Mouse (Mus musculus) cortical plate, adult 2 months (tissue): ENCODE measurements around the gene Arid1b. TPM values are rescaled to one million over a fixed set of nuclear protein-coding genes. Genes with fewer than 3 reads are reported as not detected.
A peak's percentile ranks its signal among the peaks of the same experiment; 100 is the strongest.

Experiments used
- H3K27ac ChIP-seq: fragments of 200-500 bp; 2 replicates; pipeline ENCODE4 v1.5.1; 2012; ENCODE audit warnings: low read length, control low read depth, inconsistent platforms; ENCODE audit not compliant: insufficient read depth
- H3K4me1 ChIP-seq: fragments of 200-500 bp; 2 replicates; pipeline ENCODE4 v1.6.1; 2011; ENCODE audit warnings: low read length; ENCODE audit not compliant: control insufficient read depth, insufficient read depth
- H3K4me3 ChIP-seq: fragments of 200-500 bp; 2 replicates; pipeline ENCODE4 v1.5.1; 2011; ENCODE audit warnings: mild to moderate bottlenecking, low read length, control low read depth; ENCODE audit not compliant: insufficient read depth
- CTCF ChIP-seq: fragments of 200-500 bp; IDR thresholded peaks from 2 replicates; pipeline ENCODE4 v1.5.1; 2011; ENCODE audit warnings: mild to moderate bottlenecking, control low read depth, low read length; ENCODE audit not compliant: insufficient read depth; ENCODE audit errors: extremely low read depth
- POLR2A ChIP-seq: fragments of 200-500 bp; IDR thresholded peaks from 2 replicates; pipeline ENCODE4 v1.6.1; 2011; ENCODE audit warnings: mild to moderate bottlenecking, low read length, control low read depth; ENCODE audit not compliant: insufficient read depth; ENCODE audit errors: extremely low read depth
- polyA plus RNA-seq: library from polyadenylated mRNA; depleted of rRNA; stranded (reverse); fragments of >200 nt; gene quantifications from 2 replicates; pipeline ENCODE4 v1.2.3, GENCODE M21; 2012

The Arid1b gene
- polyA plus RNA-seq, 1 experiment: 22.8 TPM

DNA sequence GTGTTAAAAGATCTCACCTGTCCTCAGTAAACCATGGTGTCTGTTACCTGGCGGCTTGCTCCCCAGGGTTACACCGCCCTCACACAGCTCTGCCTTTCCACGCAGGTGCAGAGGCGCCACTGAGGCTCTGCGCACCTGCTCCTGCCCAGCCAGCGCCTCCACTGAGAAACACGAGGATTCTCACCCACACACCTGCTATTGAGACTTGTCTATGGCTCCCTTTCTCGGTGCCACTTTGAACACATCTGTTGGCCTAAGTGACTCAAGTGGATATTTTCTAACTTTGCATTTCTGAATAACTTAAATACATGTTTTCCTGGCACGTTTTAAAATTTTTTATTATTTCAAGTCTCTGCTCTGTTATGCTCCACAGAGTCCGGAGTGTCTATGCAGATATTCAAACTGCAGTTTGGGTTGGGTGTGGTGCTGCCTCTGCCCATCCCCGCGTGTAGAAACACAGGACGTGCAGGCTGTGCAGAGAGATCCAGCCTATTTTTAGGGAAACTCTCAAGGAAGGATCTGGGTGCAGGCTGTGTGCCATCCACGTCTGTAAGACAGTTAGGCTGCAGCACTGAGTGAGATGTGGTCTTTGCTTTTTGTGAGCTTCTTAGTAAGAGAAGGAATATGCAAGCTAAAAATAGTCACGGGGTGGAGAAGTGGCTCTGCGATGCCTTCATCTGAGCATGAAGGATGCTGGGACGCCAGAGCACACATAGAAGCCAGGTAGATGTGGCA, 283.2 kb downstream of the Arid1b start:
- H3K27ac ChIP-seq: peak overlapping the region; percentile 36; the same call in 1 of the 2 replicates
- TF ChIP-seq POLR2A (no peak), CTCF (no peak)

DNA sequence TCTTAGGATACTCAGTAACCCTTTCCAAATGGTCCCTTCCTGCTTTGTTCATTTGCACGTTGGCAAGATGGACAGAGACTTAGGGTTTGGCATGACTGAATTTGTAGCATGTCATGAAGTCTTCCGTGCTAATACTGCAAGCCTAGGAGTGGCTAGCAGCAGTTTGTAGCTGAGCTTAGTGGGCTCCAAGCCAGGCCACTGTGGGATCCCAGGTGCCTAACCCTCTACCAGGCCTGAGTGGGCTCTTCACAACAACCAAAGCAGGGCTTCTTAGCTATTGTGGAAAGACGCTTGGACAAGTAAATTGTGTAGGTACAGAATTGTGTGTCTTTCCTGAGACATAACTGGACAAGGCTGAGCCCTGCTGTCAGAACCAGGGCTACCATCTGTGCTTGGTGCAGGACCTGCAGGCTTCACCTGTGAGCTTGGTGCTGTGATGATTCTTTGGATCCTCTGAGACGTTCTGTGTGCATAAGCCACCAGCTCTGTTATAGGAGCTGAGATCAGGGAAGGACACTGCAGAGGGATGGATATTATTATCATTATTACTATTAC, 286.4 kb downstream of the Arid1b start:
- peaks cover 9% of the 10 kb centered on the region for H3K4me1 ChIP-seq
- H3K27ac ChIP-seq: no peak overlapping the region
- no peak overlapping the region for H3K4me3 ChIP-seq
- TF ChIP-seq CTCF (no peak), POLR2A (no peak)

More for the DNA sequence above, 283.2 kb downstream of the Arid1b start:
- Histone ChIP-seq H3K4me3 (no peak overlapping the region), H3K4me1 (peaks cover 12% of the 10 kb centered on the region)

DNA sequence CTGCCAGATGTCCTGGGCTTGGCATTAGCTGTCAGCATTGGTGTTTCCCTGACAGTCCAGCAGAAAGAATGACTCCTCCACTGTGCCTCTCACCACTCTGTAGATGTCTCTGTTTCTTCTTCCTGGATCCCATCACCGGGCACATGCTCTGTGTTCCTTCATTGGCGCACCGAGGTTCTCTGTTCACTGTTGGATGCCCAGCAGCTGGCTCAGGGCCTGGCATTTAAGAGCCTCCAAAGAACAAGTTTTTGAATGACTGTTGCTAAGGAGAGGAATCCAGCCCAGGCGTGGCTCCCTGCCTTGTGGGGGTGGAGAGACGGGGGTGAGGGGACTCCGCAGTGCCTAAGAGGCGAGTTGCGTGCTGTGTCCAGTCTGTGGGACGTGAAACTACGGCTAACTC, 290.7 kb downstream of the Arid1b start:
- TF ChIP-seq POLR2A (no peak), CTCF (no peak)
- Histone ChIP-seq H3K27ac (no peak overlapping the region), H3K4me3 (no peak overlapping the region), H3K4me1 (peaks cover 21% of the 10 kb centered on the region)

DNA sequence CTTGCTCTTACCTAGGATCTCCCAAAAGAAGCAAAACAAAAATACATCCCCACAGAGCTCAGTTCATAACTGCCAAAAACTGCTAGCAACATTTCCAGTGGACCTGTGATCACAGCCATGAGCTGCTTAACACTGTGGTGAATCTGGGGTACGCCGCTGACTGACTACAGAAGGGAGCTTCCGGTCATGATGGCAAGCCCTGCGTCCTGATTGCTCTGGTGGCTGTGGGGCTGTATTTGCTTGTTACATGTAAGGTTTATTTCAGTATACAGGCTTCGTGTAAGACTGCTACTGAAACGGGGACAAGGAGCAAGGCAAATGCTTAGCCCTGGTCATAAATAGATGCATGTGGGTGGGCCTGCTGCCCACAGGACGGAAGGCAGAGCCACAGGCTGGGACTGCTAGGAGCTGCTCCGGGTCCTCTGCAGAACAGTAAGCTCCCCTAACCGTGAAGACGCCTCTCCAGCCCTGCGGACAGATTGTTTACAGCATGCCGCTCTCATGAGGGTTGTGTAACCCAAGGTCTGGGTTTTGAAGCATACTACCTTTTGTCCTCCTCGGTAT, 291.8 kb downstream of the Arid1b start:
- Histone ChIP-seq H3K4me1 (peaks cover 21% of the 10 kb centered on the region), H3K27ac (peak overlapping the region; percentile 86), H3K4me3 (no peak overlapping the region)
- TF ChIP-seq CTCF: no peak
- TF ChIP-seq POLR2A: 0 out of 2 replicates have a peak, but pooled peaks have one; percentile 5

DNA sequence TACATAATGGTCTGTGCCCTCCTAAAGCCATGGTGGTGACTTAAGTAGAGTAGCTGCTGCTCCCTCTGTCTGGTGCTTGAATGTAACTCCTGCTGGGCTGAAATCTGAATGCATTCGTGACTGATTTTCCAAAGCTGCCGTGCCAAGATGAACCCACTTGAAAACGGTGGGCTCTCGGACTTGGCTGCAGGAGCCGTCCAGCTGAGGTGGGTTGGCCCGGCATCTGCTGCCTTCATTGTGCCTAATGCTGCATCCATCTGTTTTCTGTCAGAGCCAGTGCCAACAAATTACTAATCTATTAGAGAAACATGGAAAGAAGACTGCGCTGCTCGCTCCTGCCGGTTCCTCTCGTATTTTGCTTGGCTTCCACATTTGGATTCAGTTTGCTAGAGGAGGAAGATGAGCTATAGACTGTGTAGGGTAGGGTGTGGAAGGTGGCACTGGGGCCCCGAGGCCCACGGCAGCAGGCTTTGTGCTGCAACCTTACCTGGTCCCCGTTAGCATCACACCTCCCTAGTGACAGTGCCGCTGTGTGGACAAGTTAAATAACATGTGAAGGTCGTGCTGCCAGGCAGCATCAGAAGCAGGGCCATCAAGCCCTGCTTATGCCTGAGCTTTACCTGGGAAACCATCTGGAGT, 292.6 kb downstream of the Arid1b start:
- Histone ChIP-seq H3K4me3 (no peak overlapping the region), H3K27ac (peak overlapping the region; percentile 86), H3K4me1 (peaks cover 21% of the 10 kb centered on the region)
- TF ChIP-seq POLR2A (no peak), CTCF (no peak)

DNA sequence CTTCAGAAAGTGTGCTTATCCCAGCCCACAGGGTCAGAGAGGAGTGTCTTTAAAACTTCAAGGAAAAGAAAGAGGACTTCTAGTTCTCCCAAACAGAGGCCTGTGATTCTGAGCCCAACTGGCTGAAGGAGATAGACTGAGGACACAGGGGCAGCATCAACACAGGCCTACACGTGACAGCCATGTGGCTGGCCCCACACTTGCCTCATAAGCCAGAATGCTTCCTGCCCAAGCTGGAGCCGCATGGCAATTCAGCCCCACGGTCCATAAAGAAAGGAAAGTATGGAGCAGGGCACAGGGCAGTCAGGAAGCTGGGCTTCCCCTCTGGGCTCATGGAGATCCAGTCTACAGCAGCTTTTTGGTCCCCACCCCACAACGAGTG, 293.1 kb downstream of the Arid1b start:
- Histone ChIP-seq H3K4me3 (no peak overlapping the region), H3K27ac (peak overlapping the region; percentile 72), H3K4me1 (peaks cover 21% of the 10 kb centered on the region)
- TF ChIP-seq CTCF: no peak

DNA sequence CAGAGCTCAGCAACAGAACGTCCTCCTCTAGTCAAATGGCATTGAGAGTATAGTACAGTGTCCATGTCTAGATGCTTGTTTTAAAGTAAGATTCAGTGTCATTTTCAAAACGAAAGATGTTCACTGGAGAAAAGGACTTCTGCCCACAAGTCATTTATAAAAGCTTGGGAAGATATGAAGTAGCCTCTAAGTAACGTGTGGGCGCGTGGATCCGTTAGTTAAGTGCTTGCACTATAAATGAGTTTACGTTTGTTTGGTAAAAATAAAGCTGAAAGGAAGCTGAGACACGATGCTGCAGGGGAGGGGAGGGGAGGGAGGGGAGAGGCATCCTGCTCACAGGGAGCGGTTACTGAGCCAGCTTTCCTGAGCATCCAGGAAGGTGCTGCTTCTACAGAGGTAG, 293.5 kb downstream of the Arid1b start:
- no peak overlapping the region for H3K4me3 ChIP-seq
- peak overlapping the region; percentile 72 for H3K27ac ChIP-seq
- no peak for TF ChIP-seq POLR2A
- no peak for TF ChIP-seq CTCF
- H3K4me1 ChIP-seq: peaks cover 21% of the 10 kb centered on the region

DNA sequence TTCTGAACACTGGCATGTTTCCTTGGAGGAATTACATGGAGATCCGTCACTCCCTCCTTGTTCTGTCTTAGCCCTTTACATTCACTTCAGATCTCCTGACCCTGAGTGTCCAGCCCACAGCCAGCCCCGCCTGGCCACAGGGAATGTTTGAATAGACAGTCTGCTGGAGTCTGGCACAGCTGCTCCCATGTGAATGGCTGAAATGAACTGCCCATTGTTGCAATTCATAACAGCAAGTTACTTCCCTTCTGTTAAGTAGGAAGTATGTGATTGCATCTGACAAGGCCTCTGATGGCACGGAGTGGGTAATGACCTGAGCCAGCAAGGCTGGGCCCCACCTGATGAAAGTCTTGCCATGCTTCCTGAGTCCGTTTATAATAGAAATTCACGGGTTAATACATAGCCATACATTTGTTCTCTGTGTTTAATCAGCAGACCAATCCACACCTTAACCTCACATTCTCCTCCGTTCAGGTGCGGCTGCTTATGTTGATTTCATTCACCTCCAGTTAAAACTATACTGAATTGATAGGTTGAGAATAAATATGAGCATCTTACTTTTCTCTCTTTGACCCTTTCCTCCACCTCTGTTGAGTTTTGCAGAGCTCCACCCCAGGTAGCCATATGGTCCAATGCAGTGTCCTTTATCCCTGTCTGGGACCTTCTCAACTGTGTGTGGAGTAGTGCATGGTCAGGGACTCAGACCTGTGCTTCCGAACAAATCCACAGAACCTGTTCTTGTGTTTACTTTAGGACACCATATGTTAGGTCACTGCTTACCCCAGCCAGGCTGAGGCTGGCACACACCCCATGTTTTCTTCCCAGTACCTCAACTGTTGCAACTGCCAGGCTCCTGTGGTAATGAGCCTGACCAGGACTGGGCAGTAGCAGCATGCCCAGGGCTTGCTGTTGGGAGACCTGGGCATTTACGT, 299.8 kb downstream of the Arid1b start:
- TF ChIP-seq CTCF (no peak), POLR2A (no peak)
- Histone ChIP-seq H3K4me3 (no peak overlapping the region), H3K27ac (0 out of 2 replicates have a peak overlapping the region, but pooled peaks have one; percentile 47), H3K4me1 (peaks cover 14% of the 10 kb centered on the region)

DNA sequence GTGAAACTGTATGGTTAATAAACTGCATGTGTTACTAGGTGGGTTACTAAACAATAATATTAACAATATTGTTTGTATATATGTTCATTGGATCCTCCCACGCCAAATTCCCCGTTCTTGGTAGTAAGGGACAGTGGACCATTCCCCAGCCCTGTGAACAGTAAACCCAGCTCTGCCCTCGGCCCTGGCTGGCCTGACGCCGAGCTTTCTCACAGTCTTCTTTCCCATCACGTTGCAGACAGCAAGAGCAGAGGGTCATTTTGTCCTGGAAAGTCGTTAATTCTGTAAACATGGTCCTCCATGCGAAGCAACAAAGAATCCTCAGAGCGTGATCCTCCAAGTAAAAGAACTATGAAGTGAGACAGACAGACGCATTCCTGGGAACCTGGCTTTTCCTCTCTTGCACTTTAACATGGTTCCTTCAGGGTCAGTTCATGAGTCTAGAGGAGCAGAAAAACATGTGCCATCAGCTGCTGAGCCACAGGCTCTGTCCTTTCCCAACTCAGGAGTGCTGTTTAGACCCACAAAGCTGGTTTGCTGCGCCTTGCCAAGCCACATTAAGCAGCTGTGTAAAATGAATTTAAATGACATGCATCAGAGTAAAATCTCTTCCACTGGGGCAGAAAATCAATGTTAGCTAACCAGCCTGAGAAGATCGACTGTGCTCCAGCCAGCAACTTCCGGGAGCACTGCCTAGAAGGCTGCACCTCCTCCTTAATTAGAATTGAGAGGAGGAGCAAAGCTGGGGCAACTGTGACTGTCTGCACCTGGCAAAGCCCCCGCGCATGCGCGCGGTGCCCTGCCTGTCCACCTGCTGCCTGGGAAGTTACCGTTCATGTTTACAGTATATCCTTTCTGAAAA, 301.2 kb downstream of the Arid1b start:
- Histone ChIP-seq H3K4me1 (peaks cover 21% of the 10 kb centered on the region), H3K27ac (peak overlapping the region; percentile 76), H3K4me3 (no peak overlapping the region)
- TF ChIP-seq POLR2A: peak; percentile 44; the same call in 1 of the 2 replicates
- TF ChIP-seq CTCF: no peak
